Mouse (Mus musculus): ENCODE data around the gene Col6a6. TPM values are rescaled to one million over a fixed set of nuclear protein-coding genes. Genes with fewer than 3 reads are reported as not detected.

Gene Col6a6
- total and polyA plus RNA-seq, 3 experiments = 0.05 TPM; not detected in 2

GRCm38 (mm10) chr9:105796137-105796536 is 31.8 kb downstream of the Col6a6 start:
- Histone ChIP-seq H3K27me3 (ENCODE audit: insufficient read depth, low read length) (no peaks in the 10 kb centered on the region), H3K4me1 (ENCODE audit: insufficient read depth, low read depth, low read length) (no peaks in the 10 kb centered on the region), H3K9me3 (replicated peaks) (peaks cover 14% of the 10 kb centered on the region), H3K4me3 (ENCODE audit: low read depth, low read length) (no peak overlapping the region), H3K36me3 (replicated peaks) (no peaks in the 10 kb centered on the region)
- DNase-seq (ENCODE audit: low spot score) (no peak), ATAC-seq (ENCODE audit: extremely low read depth, insufficient number of reproducible peaks, low FRiP score, poor library complexity, severe bottlenecking) (no peak)
- TF ChIP-seq TAL1 (conservative IDR thresholded peaks at IDR 0.05; ENCODE audit: low read depth, low read length) = no peak
- TF ChIP-seq CTCF (IDR thresholded peaks at IDR 0.05; ENCODE audit: low read depth, low read length) = no peak

GRCm38 (mm10) chr9:105794965-105795364 is 33.0 kb downstream of the Col6a6 start:
- no peak for DNase-seq (ENCODE audit: low spot score)
- no peaks in the 10 kb centered on the region for H3K36me3 ChIP-seq (replicated peaks)
- no peak overlapping the region for H3K4me3 ChIP-seq (ENCODE audit: low read depth, low read length)
- H3K4me1 ChIP-seq (ENCODE audit: insufficient read depth, low read depth, low read length) = no peaks in the 10 kb centered on the region
- no peak for ATAC-seq (ENCODE audit: extremely low read depth, insufficient number of reproducible peaks, low FRiP score, poor library complexity, severe bottlenecking)
- H3K9me3 ChIP-seq (replicated peaks) = peaks cover 6% of the 10 kb centered on the region
- no peaks in the 10 kb centered on the region for H3K27me3 ChIP-seq (ENCODE audit: insufficient read depth, low read length)
- TF ChIP-seq GATA1 (IDR thresholded peaks at IDR 0.05; ENCODE audit: borderline replicate concordance, low read length) (no peak), POLR2AphosphoS5 (IDR thresholded peaks at IDR 0.05; ENCODE audit: insufficient replicate concordance, low read depth, low read length) (no peak), GATA2 (IDR thresholded peaks at IDR 0.05; ENCODE audit: borderline replicate concordance, low read depth, low read length) (no peak), TAL1 (conservative IDR thresholded peaks at IDR 0.05; ENCODE audit: low read depth, low read length) (no peak), CTCF (IDR thresholded peaks at IDR 0.05; ENCODE audit: low read depth, low read length) (no peak)

GRCm38 (mm10) chr9:105791810-105792209 is 36.1 kb downstream of the Col6a6 start:
- Histone ChIP-seq H3K9me3 (replicated peaks) (peaks cover 5% of the 10 kb centered on the region), H3K36me3 (replicated peaks) (no peaks in the 10 kb centered on the region), H3K4me3 (ENCODE audit: low read depth, low read length) (no peak overlapping the region), H3K4me1 (ENCODE audit: insufficient read depth, low read depth, low read length) (no peaks in the 10 kb centered on the region), H3K27me3 (ENCODE audit: insufficient read depth, low read length) (no peaks in the 10 kb centered on the region)
- DNase-seq (ENCODE audit: low spot score) (no peak), ATAC-seq (ENCODE audit: extremely low read depth, insufficient number of reproducible peaks, low FRiP score, poor library complexity, severe bottlenecking) (no peak)
- no peak for TF ChIP-seq GATA2 (IDR thresholded peaks at IDR 0.05; ENCODE audit: borderline replicate concordance, low read depth, low read length)
- no peak for TF ChIP-seq TAL1 (conservative IDR thresholded peaks at IDR 0.05; ENCODE audit: low read depth, low read length)
- no peak for TF ChIP-seq GATA1 (IDR thresholded peaks at IDR 0.05; ENCODE audit: borderline replicate concordance, low read length)
- TF ChIP-seq POLR2AphosphoS5 (IDR thresholded peaks at IDR 0.05; ENCODE audit: insufficient replicate concordance, low read depth, low read length) = no peak
- TF ChIP-seq CTCF (IDR thresholded peaks at IDR 0.05; ENCODE audit: low read depth, low read length) = no peak

- Histone ChIP-seq H3K36me3 (replicated peaks) (no peaks in the 10 kb centered on the region), H3K4me3 (ENCODE audit: low read depth, low read length) (no peak overlapping the region), H3K9me3 (replicated peaks) (peaks cover 14% of the 10 kb centered on the region), H3K4me1 (ENCODE audit: insufficient read depth, low read depth, low read length) (no peaks in the 10 kb centered on the region), H3K27me3 (ENCODE audit: insufficient read depth, low read length) (no peaks in the 10 kb centered on the region)
- ATAC-seq (ENCODE audit: extremely low read depth, insufficient number of reproducible peaks, low FRiP score, poor library complexity, severe bottlenecking) (no peak), DNase-seq (ENCODE audit: low spot score) (no peak)
- TF ChIP-seq GATA1 (IDR thresholded peaks at IDR 0.05; ENCODE audit: borderline replicate concordance, low read length) (no peak), TAL1 (conservative IDR thresholded peaks at IDR 0.05; ENCODE audit: low read depth, low read length) (no peak), POLR2AphosphoS5 (IDR thresholded peaks at IDR 0.05; ENCODE audit: insufficient replicate concordance, low read depth, low read length) (no peak), GATA2 (IDR thresholded peaks at IDR 0.05; ENCODE audit: borderline replicate concordance, low read depth, low read length) (no peak), CTCF (IDR thresholded peaks at IDR 0.05; ENCODE audit: low read depth, low read length) (no peak)
These were observed 39.8 kb downstream of the Col6a6 start for GRCm38 (mm10) chr9:105788203-105788602.

DNA sequence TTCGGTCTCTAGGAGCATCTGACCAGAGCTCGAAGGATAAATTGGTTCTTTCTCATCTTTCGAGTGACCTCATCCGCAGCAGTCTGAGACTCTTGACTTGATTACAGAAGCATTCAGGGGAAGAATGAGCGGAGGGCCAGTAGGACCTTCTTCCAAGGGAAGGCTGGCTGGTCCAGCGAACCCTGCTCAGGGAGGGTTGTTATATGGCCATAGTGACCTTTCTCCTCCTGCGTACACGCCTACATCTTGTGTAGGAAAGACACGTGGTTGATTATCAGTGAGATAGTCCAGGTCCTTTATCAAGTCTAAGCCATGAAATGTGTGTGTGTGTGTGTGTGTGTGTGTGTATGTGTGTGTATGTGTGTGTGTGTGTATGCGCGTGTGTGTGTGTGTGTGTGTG is 40.2 kb downstream of the Col6a6 start:
- TF ChIP-seq TAL1 (conservative IDR thresholded peaks at IDR 0.05; ENCODE audit: low read depth, low read length) (no peak), GATA2 (IDR thresholded peaks at IDR 0.05; ENCODE audit: borderline replicate concordance, low read depth, low read length) (no peak), CTCF (IDR thresholded peaks at IDR 0.05; ENCODE audit: low read depth, low read length) (no peak), POLR2AphosphoS5 (IDR thresholded peaks at IDR 0.05; ENCODE audit: insufficient replicate concordance, low read depth, low read length) (no peak), GATA1 (IDR thresholded peaks at IDR 0.05; ENCODE audit: borderline replicate concordance, low read length) (no peak)
- no peak for ATAC-seq (ENCODE audit: extremely low read depth, insufficient number of reproducible peaks, low FRiP score, poor library complexity, severe bottlenecking)
- no peaks in the 10 kb centered on the region for H3K36me3 ChIP-seq (replicated peaks)
- DNase-seq (ENCODE audit: low spot score) = no peak
- peaks cover 13% of the 10 kb centered on the region for H3K9me3 ChIP-seq (replicated peaks)
- H3K4me1 ChIP-seq (ENCODE audit: insufficient read depth, low read depth, low read length) = no peaks in the 10 kb centered on the region
- no peaks in the 10 kb centered on the region for H3K27me3 ChIP-seq (ENCODE audit: insufficient read depth, low read length)
- H3K4me3 ChIP-seq (ENCODE audit: low read depth, low read length) = no peak overlapping the region

DNA sequence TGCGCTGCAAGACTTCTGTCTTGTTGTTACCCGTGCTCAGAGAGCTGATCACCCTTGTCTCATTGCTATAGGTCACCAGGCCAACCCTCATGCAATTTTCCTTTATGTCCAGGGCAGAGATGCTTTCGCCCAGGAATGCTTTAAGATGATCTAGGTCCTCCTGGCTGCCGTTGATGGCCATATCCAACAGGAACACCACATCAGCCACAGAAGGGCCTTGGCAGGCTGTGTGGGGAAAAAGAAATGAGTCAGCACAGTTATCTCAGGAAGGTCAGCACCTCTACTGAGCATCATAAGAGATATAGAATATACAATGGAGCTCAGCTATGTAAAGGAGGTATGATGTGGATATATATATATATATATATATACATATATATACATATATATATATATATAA is 43.9 kb downstream of the Col6a6 start:
- H3K27me3 ChIP-seq (ENCODE audit: insufficient read depth, low read length) = no peaks in the 10 kb centered on the region
- ATAC-seq (ENCODE audit: extremely low read depth, insufficient number of reproducible peaks, low FRiP score, poor library complexity, severe bottlenecking) (no peak), DNase-seq (ENCODE audit: low spot score) (no peak)
- H3K9me3 ChIP-seq (replicated peaks) = peaks cover 37% of the 10 kb centered on the region
- TF ChIP-seq POLR2AphosphoS5 (IDR thresholded peaks at IDR 0.05; ENCODE audit: insufficient replicate concordance, low read depth, low read length) (no peak), GATA1 (IDR thresholded peaks at IDR 0.05; ENCODE audit: borderline replicate concordance, low read length) (no peak)
- no peak overlapping the region for H3K4me3 ChIP-seq (ENCODE audit: low read depth, low read length)
- no peaks in the 10 kb centered on the region for H3K4me1 ChIP-seq (ENCODE audit: insufficient read depth, low read depth, low read length)
- H3K36me3 ChIP-seq (replicated peaks) = no peaks in the 10 kb centered on the region

- Histone ChIP-seq H3K4me1 (ENCODE audit: insufficient read depth, low read depth, low read length) (no peaks in the 10 kb centered on the region), H3K36me3 (replicated peaks) (no peaks in the 10 kb centered on the region), H3K27me3 (ENCODE audit: insufficient read depth, low read length) (no peaks in the 10 kb centered on the region), H3K9me3 (replicated peaks) (peaks cover 53% of the 10 kb centered on the region), H3K4me3 (ENCODE audit: low read depth, low read length) (no peak overlapping the region)
- TF ChIP-seq GATA1 (IDR thresholded peaks at IDR 0.05; ENCODE audit: borderline replicate concordance, low read length) (no peak), POLR2AphosphoS5 (IDR thresholded peaks at IDR 0.05; ENCODE audit: insufficient replicate concordance, low read depth, low read length) (no peak), TAL1 (conservative IDR thresholded peaks at IDR 0.05; ENCODE audit: low read depth, low read length) (no peak), GATA2 (IDR thresholded peaks at IDR 0.05; ENCODE audit: borderline replicate concordance, low read depth, low read length) (no peak), CTCF (IDR thresholded peaks at IDR 0.05; ENCODE audit: low read depth, low read length) (no peak)
- ATAC-seq (ENCODE audit: extremely low read depth, insufficient number of reproducible peaks, low FRiP score, poor library complexity, severe bottlenecking) (no peak), DNase-seq (ENCODE audit: low spot score) (no peak)
These were observed 47.3 kb downstream of the Col6a6 start for GRCm38 (mm10) chr9:105780696-105781095.

All from G1E (cell line).